Mouse (Mus musculus) heart, embryonic 13.5 days (tissue): Measurements from ENCODE around the gene Mvb12b. TPM values are rescaled to one million over a fixed set of nuclear protein-coding genes. Genes with fewer than 3 reads are reported as not detected.

ENCODE experiments used
- ATAC-seq: fragments of 200-750 bp; cut with Nextera tagmentation; 2 replicates; pipeline ENCODE4 v1.8.0; 2017; ENCODE audit warnings: moderate TSS enrichment; ENCODE audit not compliant: insufficient number of reproducible peaks, low FRiP score, low TSS enrichment; ENCODE audit errors: extremely low read depth
- H3K27ac ChIP-seq: fragments of 300-500 bp; sonication (generic); replicated peaks from 2 replicates; pipeline ENCODE4 v1.5.1; 2015; ENCODE audit warnings: moderate library complexity, mild to moderate bottlenecking, inconsistent platforms
- H3K27me3 ChIP-seq: fragments of 300-500 bp; sonication (generic); replicated peaks from 2 replicates; pipeline ENCODE4 v1.6.1; 2015; ENCODE audit warnings: mild to moderate bottlenecking, inconsistent platforms
- H3K36me3 ChIP-seq: fragments of 300-500 bp; sonication (generic); 2 replicates; pipeline ENCODE4 v1.6.1; 2015; ENCODE audit warnings: mild to moderate bottlenecking, inconsistent platforms
- H3K4me1 ChIP-seq: fragments of 300-500 bp; sonication (generic); 2 replicates; pipeline ENCODE4 v1.6.1; 2015; ENCODE audit warnings: inconsistent platforms
- H3K4me2 ChIP-seq: fragments of 300-500 bp; sonication (generic); 2 replicates; pipeline ENCODE4 v1.6.1; 2015; ENCODE audit warnings: inconsistent platforms, mild to moderate bottlenecking, moderate library complexity
- H3K4me3 ChIP-seq: fragments of 300-500 bp; sonication (generic); 2 replicates; pipeline ENCODE4 v1.5.1; 2015; ENCODE audit warnings: moderate library complexity, mild to moderate bottlenecking, inconsistent platforms
- H3K9ac ChIP-seq: fragments of 300-500 bp; sonication (generic); 2 replicates; pipeline ENCODE4 v1.6.1; 2015; ENCODE audit warnings: inconsistent platforms, mild to moderate bottlenecking, moderate library complexity
- H3K9me3 ChIP-seq: fragments of 300-500 bp; sonication (generic); 2 replicates; pipeline ENCODE4 v1.6.1; 2016; ENCODE audit warnings: inconsistent platforms
- WGBS: fragments of 180-500 bp; shearing (Covaris S2); methylation state at CpG from one replicate; pipeline ENCODE4 v1.1.7; 2015; ENCODE audit warnings: mixed read lengths; 5-methylcytosine and 5-hydroxymethylcytosine counted together
- polyA plus RNA-seq: library from polyadenylated mRNA; unstranded; fragments of >200 nt; fragmentation: Nextera tagmentation; extraction: Ambion mirVana; gene quantifications from 2 replicates; pipeline ENCODE4 v1.2.1, GENCODE M21; 2015

Mvb12b gene
- polyA plus RNA-seq, 1 experiment from 2014 or later: 10.9 TPM

- Histone ChIP-seq H3K9ac (no peak overlapping the region), H3K36me3 (no peaks in the 10 kb centered on the region), H3K4me2 (no peak overlapping the region), H3K9me3 (0 out of 2 replicates have a peak, but pooled peaks cover 3% of the 10 kb centered on the region), H3K4me3 (no peak overlapping the region), H3K27me3 (peaks cover 81% of the 10 kb centered on the region), H3K27ac (no peak overlapping the region), H3K4me1 (peaks cover 9% of the 10 kb centered on the region)
- 48% methylated on average over 5 of the region's 5 CpGs for WGBS
- no peak for ATAC-seq
Measured at GRCm38 (mm10) chr2:33703286-33703685, 184.5 kb downstream of the Mvb12b start.

- no peak overlapping the region for H3K9ac ChIP-seq
Measured at GRCm38 (mm10) chr2:33702705-33703104, 185.0 kb downstream of the Mvb12b start.

GRCm38 (mm10) chr2:33701446-33701815 is 186.3 kb downstream of the Mvb12b start:
- Histone ChIP-seq H3K36me3 (no peaks in the 10 kb centered on the region), H3K9me3 (peaks cover 6% of the 10 kb centered on the region; the same call in 1 of the 2 replicates), H3K9ac (no peak overlapping the region), H3K4me2 (no peak overlapping the region), H3K4me1 (peaks cover 9% of the 10 kb centered on the region), H3K4me3 (no peak overlapping the region), H3K27ac (no peak overlapping the region), H3K27me3 (peaks cover 63% of the 10 kb centered on the region)
- WGBS: 54% methylated on average over 7 of the region's 7 CpGs
- no peak for ATAC-seq

More at GRCm38 (mm10) chr2:33702705-33703104, 185.0 kb downstream of the Mvb12b start:
- 50% methylated on average over 5 of the region's 5 CpGs for WGBS
- 0 out of 2 replicates have a peak, but pooled peaks cover 3% of the 10 kb centered on the region for H3K9me3 ChIP-seq
- ATAC-seq: no peak
- peaks cover 75% of the 10 kb centered on the region for H3K27me3 ChIP-seq
- H3K4me3 ChIP-seq: no peak overlapping the region
- H3K4me1 ChIP-seq: peaks cover 9% of the 10 kb centered on the region
- H3K36me3 ChIP-seq: no peaks in the 10 kb centered on the region
- H3K27ac ChIP-seq: no peak overlapping the region
- H3K4me2 ChIP-seq: no peak overlapping the region

GRCm38 (mm10) chr2:33700581-33701445 is 186.9 kb downstream of the Mvb12b start:
- no peak overlapping the region for H3K27ac ChIP-seq
- H3K27me3 ChIP-seq: peaks cover 56% of the 10 kb centered on the region
- no peak overlapping the region for H3K4me2 ChIP-seq
- H3K36me3 ChIP-seq: no peaks in the 10 kb centered on the region
- peaks cover 7% of the 10 kb centered on the region; the same call in 1 of the 2 replicates for H3K9me3 ChIP-seq
- peaks cover 9% of the 10 kb centered on the region for H3K4me1 ChIP-seq
- H3K9ac ChIP-seq: no peak overlapping the region
- no peak for ATAC-seq
- H3K4me3 ChIP-seq: no peak overlapping the region
- WGBS: 54% methylated on average over 15 of the region's 15 CpGs

- WGBS: 55% methylated on average over 3 of the region's 3 CpGs
Measured at GRCm38 (mm10) chr2:33698898-33699297, 188.8 kb downstream of the Mvb12b start.

GRCm38 (mm10) chr2:33696428-33696827 is 191.3 kb downstream of the Mvb12b start:
- no peak overlapping the region for H3K27ac ChIP-seq
- no peak for ATAC-seq
- H3K9me3 ChIP-seq: peaks cover 7% of the 10 kb centered on the region; the same call in 1 of the 2 replicates
- H3K4me3 ChIP-seq: no peak overlapping the region
- no peaks in the 10 kb centered on the region for H3K4me1 ChIP-seq
- no peaks in the 10 kb centered on the region for H3K36me3 ChIP-seq
- no peak overlapping the region for H3K9ac ChIP-seq
- WGBS: 59% methylated on average over 3 of the region's 3 CpGs
- peaks cover 14% of the 10 kb centered on the region for H3K27me3 ChIP-seq
- H3K4me2 ChIP-seq: no peak overlapping the region

More at GRCm38 (mm10) chr2:33698898-33699297, 188.8 kb downstream of the Mvb12b start:
- no peak overlapping the region for H3K4me2 ChIP-seq
- H3K27ac ChIP-seq: no peak overlapping the region
- no peak overlapping the region for H3K9ac ChIP-seq
- no peak overlapping the region for H3K4me3 ChIP-seq
- H3K36me3 ChIP-seq: no peaks in the 10 kb centered on the region
- H3K4me1 ChIP-seq: peaks cover 9% of the 10 kb centered on the region
- peaks cover 37% of the 10 kb centered on the region for H3K27me3 ChIP-seq
- no peak for ATAC-seq
- peaks cover 7% of the 10 kb centered on the region; the same call in 1 of the 2 replicates for H3K9me3 ChIP-seq

GRCm38 (mm10) chr2:33693931-33694330 is 193.8 kb downstream of the Mvb12b start:
- Histone ChIP-seq H3K4me3 (no peak overlapping the region), H3K4me2 (no peak overlapping the region), H3K9ac (no peak overlapping the region), H3K27me3 (peaks cover 21% of the 10 kb centered on the region), H3K36me3 (no peaks in the 10 kb centered on the region), H3K4me1 (peaks cover 9% of the 10 kb centered on the region), H3K27ac (no peak overlapping the region), H3K9me3 (peaks cover 5% of the 10 kb centered on the region; the same call in 1 of the 2 replicates)
- ATAC-seq: no peak
- 64% methylated on average over 3 of the region's 3 CpGs for WGBS

GRCm38 (mm10) chr2:33689880-33690462 is 197.8 kb downstream of the Mvb12b start:
- no peak overlapping the region for H3K9ac ChIP-seq
- H3K4me1 ChIP-seq: peaks cover 9% of the 10 kb centered on the region
- no peak overlapping the region for H3K4me2 ChIP-seq
- H3K36me3 ChIP-seq: no peaks in the 10 kb centered on the region
- WGBS: 21% methylated on average over 9 of the region's 9 CpGs
- peaks cover 43% of the 10 kb centered on the region for H3K27me3 ChIP-seq
- no peak overlapping the region for H3K27ac ChIP-seq
- 0 out of 2 replicates have a peak, but pooled peaks cover 5% of the 10 kb centered on the region for H3K9me3 ChIP-seq
- no peak for ATAC-seq
- no peak overlapping the region for H3K4me3 ChIP-seq

- H3K36me3 ChIP-seq: no peaks in the 10 kb centered on the region
- peaks cover 50% of the 10 kb centered on the region for H3K27me3 ChIP-seq
- no peak overlapping the region for H3K4me3 ChIP-seq
- 26% methylated on average over 23 of the region's 23 CpGs for WGBS
- H3K9ac ChIP-seq: no peak overlapping the region
- no peak overlapping the region for H3K4me2 ChIP-seq
- H3K27ac ChIP-seq: no peak overlapping the region
- peaks cover 9% of the 10 kb centered on the region for H3K4me1 ChIP-seq
- ATAC-seq: no peak
- H3K9me3 ChIP-seq: 0 out of 2 replicates have a peak, but pooled peaks cover 5% of the 10 kb centered on the region
Measured at GRCm38 (mm10) chr2:33689155-33689879, 198.4 kb downstream of the Mvb12b start.

- Histone ChIP-seq H3K9ac (no peak overlapping the region), H3K36me3 (no peaks in the 10 kb centered on the region), H3K4me1 (no peaks in the 10 kb centered on the region), H3K4me3 (no peak overlapping the region), H3K27me3 (peaks cover 64% of the 10 kb centered on the region), H3K4me2 (no peak overlapping the region), H3K27ac (no peak overlapping the region), H3K9me3 (0 out of 2 replicates have a peak, but pooled peaks cover 5% of the 10 kb centered on the region)
- ATAC-seq: no peak
- 64% methylated on average over 4 of the region's 4 CpGs for WGBS
Measured at GRCm38 (mm10) chr2:33683594-33683993, 204.2 kb downstream of the Mvb12b start.

- no peak for ATAC-seq
- Histone ChIP-seq H3K36me3 (no peaks in the 10 kb centered on the region), H3K27me3 (peaks cover 59% of the 10 kb centered on the region), H3K4me2 (no peak overlapping the region), H3K4me3 (no peak overlapping the region), H3K4me1 (no peaks in the 10 kb centered on the region), H3K9me3 (0 out of 2 replicates have a peak, but pooled peaks cover 5% of the 10 kb centered on the region), H3K27ac (no peak overlapping the region), H3K9ac (no peak overlapping the region)
- 24% methylated on average over 6 of the region's 6 CpGs for WGBS
Measured at GRCm38 (mm10) chr2:33683095-33683494, 204.7 kb downstream of the Mvb12b start.
